Mouse (Mus musculus) heart, adult 2 months (tissue): ENCODE measurements at regions not wholly inside any gene's neighbourhood (a gene's known extent, or its start where the extent isn't known, plus 50 kb on each side); places are given as distances from the start of the nearest gene placed in this dataset.

Experiments used
- DNase-seq, 2 experiments: peaks; one replicate each; pipeline ENCODE4 v3.0.0; 2021
- H3K27ac ChIP-seq: fragments of 200-600 bp; 2 replicates; pipeline ENCODE4 v1.8.1; 2022
- H3K27me3 ChIP-seq: fragments of 200-500 bp; 2 replicates; pipeline ENCODE4 v1.6.1; 2012; ENCODE audit warnings: mild to moderate bottlenecking, low read length, inconsistent platforms, mixed read lengths; ENCODE audit not compliant: control insufficient read depth, insufficient read depth
- H3K36me3 ChIP-seq: fragments of 200-500 bp; 2 replicates; pipeline ENCODE4 v1.6.1; 2012; ENCODE audit warnings: low read length, inconsistent platforms; ENCODE audit not compliant: control insufficient read depth, insufficient read depth
- H3K4me1 ChIP-seq: fragments of 200-500 bp; 2 replicates; pipeline ENCODE4 v1.6.1; 2011; ENCODE audit warnings: low read length; ENCODE audit not compliant: control insufficient read depth, insufficient read depth
- H3K4me3 ChIP-seq: fragments of 200-600 bp; 2 replicates; pipeline ENCODE4 v1.8.1; 2022
- H3K79me2 ChIP-seq: fragments of 200-500 bp; replicated peaks from 2 replicates; pipeline ENCODE4 v1.6.1; 2012; ENCODE audit warnings: mild to moderate bottlenecking, inconsistent platforms, low read length, moderate library complexity, mixed read lengths; ENCODE audit not compliant: control insufficient read depth, insufficient read depth
- H3K9ac ChIP-seq: fragments of 200-500 bp; 2 replicates; pipeline ENCODE4 v1.6.1; 2012; ENCODE audit warnings: low read depth, mild to moderate bottlenecking, control low read depth, inconsistent platforms, low read length, mixed read lengths
- CTCF ChIP-seq: fragments of 200-600 bp; IDR thresholded peaks from 2 replicates; pipeline ENCODE4 v1.8.1; 2022; ENCODE audit warnings: antibody characterized with exemption, mild to moderate bottlenecking, moderate library complexity
- EP300 ChIP-seq: fragments of 200-500 bp; IDR thresholded peaks from 2 replicates; pipeline ENCODE4 v1.6.1; 2011; ENCODE audit warnings: low read depth, low read length, control low read depth; ENCODE audit not compliant: insufficient read depth
- POLR2A ChIP-seq: fragments of 200-500 bp; IDR thresholded peaks from 2 replicates; pipeline ENCODE4 v1.6.1; 2011; ENCODE audit warnings: mild to moderate bottlenecking, low read depth, low read length, control low read depth; ENCODE audit not compliant: insufficient read depth
- WGBS: fragments of 180-500 bp; shearing (Covaris S2); methylation state at CpG from one replicate; pipeline ENCODE4 v1.1.7; 2018; 5-methylcytosine and 5-hydroxymethylcytosine counted together
- intact Hi-C: fragments of 180-260 bp; cut with DNase I; formaldehyde crosslinking; loops from one replicate; pipeline ENCODE4 v1.15.1; 2025

DNA sequence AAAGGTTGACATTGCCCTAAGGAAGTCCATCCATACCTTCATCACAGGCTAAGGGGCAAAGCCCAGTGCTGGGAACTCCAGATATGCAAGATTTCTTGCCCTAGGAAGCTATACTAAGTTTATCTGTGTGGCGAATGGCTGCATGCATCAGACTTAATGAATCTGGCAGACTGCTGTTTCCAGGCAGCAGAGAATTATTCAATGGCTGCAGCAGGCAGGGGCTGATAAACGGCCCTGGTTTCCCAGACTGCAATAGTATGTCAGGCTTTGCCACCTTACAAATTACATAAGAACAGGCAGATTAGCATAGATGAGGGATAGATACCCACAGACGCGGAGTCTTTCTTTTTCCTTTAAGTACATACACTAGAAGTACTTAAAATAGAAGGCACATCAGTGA is 350.2 kb downstream of the Tmem114 start:
- WGBS, result 73% methylated on average over 4 of the region's 4 CpGs
- H3K9ac ChIP-seq, result no peak overlapping the region
- intact Hi-C loops, result no loop called here
- H3K27ac ChIP-seq, result no peak overlapping the region
- no peaks in the 10 kb centered on the region for H3K79me2 ChIP-seq
- no peak for TF ChIP-seq EP300
- DNase-seq, result no peak
- no peak overlapping the region for H3K4me3 ChIP-seq
- no peaks in the 10 kb centered on the region for H3K27me3 ChIP-seq
- H3K36me3 ChIP-seq, result no peaks in the 10 kb centered on the region
- peaks cover 2% of the 10 kb centered on the region; the same call in 1 of the 2 replicates for H3K4me1 ChIP-seq

DNA sequence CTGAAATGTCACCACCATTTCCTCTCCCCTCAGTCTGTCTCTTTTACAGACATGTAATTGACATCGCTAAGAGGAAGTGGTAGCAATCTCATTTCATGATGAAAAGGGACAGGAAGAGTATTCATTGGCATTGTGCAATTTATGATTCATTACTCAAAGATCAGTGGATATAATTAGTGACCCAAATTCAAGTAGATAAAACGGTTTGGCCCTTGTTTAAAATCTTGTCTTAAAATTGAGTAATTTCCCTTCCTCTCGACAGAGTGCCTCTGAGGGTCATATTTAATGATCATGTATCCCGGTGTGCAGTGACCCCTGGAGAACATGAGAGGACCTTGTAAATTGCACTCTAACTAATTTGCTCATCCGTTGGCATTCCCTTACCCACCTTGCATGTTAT is 371.0 kb downstream of the Tmem114 start:
- 61% methylated on average over 5 of the region's 5 CpGs for WGBS
- Histone ChIP-seq H3K36me3 (no peaks in the 10 kb centered on the region), H3K27me3 (no peaks in the 10 kb centered on the region), H3K9ac (no peak overlapping the region), H3K79me2 (no peaks in the 10 kb centered on the region), H3K27ac (no peak overlapping the region), H3K4me1 (no peaks in the 10 kb centered on the region), H3K4me3 (no peak overlapping the region)
- DNase-seq, result no peak
- intact Hi-C loops, result no loop called here
- TF ChIP-seq EP300 (no peak), CTCF (no peak), POLR2A (no peak)

DNA sequence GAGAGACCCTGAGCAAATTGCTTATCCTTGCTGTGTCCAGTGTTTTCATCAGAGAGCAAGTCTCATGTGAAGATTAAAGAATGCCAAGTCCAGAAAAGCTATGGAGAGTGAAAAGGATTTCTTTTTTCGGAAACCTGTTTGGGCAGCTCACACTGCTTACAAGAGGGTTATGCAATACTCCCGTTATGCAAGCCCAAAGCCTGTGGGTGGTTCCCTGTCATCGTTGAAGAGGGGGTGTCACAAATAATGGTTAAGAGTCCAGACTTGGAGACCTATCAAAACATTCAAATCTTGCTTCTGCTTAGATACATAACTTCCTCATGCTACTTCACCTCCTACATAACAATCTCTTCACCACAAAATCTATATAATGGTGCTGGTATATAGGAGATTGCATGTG is 416.0 kb downstream of the Tmem114 start:
- no peak for TF ChIP-seq POLR2A
- TF ChIP-seq EP300, result no peak
- no peak for TF ChIP-seq CTCF
- peak; percentile 22 to 25 for DNase-seq
- intact Hi-C loops, result no loop called here

DNA sequence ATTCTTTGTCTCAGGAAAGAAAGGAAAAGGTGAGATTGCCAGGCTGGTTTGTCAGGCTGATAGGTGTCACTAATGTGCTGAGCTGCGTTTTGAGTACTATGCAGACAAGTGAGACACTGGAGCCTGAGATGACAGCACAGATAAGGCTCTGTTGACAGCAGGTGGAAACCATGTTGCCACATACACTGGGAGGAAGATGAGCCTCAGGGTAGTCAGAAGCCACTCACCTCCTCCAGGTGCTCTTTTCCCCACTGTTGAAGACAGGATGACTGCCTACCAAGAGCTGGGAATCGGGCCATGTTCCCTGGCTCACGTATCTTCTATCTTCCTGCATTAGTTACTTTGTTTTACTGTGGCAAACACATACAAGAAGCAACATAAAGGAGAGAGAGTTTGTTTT is 418.3 kb downstream of the Tmem114 start:
- no peak overlapping the region for H3K27ac ChIP-seq
- WGBS, result 59% methylated on average over 3 of the region's 3 CpGs
- peaks cover 2% of the 10 kb centered on the region for H3K4me1 ChIP-seq
- no peak overlapping the region for H3K9ac ChIP-seq
- no peaks in the 10 kb centered on the region for H3K27me3 ChIP-seq
- no peak for DNase-seq
- TF ChIP-seq POLR2A, result no peak
- no peak for TF ChIP-seq EP300
- TF ChIP-seq CTCF, result no peak
- intact Hi-C loops, result no loop called here
- no peaks in the 10 kb centered on the region for H3K79me2 ChIP-seq
- H3K36me3 ChIP-seq, result no peaks in the 10 kb centered on the region
- H3K4me3 ChIP-seq, result no peak overlapping the region

More for the DNA sequence above, 416.0 kb downstream of the Tmem114 start:
- H3K79me2 ChIP-seq, result no peaks in the 10 kb centered on the region
- no peaks in the 10 kb centered on the region for H3K27me3 ChIP-seq
- 39% methylated on average over 3 of the region's 3 CpGs for WGBS
- no peak overlapping the region for H3K27ac ChIP-seq
- H3K36me3 ChIP-seq, result no peaks in the 10 kb centered on the region
- H3K4me3 ChIP-seq, result no peak overlapping the region
- H3K4me1 ChIP-seq, result peaks cover 2% of the 10 kb centered on the region
- no peak overlapping the region for H3K9ac ChIP-seq

DNA sequence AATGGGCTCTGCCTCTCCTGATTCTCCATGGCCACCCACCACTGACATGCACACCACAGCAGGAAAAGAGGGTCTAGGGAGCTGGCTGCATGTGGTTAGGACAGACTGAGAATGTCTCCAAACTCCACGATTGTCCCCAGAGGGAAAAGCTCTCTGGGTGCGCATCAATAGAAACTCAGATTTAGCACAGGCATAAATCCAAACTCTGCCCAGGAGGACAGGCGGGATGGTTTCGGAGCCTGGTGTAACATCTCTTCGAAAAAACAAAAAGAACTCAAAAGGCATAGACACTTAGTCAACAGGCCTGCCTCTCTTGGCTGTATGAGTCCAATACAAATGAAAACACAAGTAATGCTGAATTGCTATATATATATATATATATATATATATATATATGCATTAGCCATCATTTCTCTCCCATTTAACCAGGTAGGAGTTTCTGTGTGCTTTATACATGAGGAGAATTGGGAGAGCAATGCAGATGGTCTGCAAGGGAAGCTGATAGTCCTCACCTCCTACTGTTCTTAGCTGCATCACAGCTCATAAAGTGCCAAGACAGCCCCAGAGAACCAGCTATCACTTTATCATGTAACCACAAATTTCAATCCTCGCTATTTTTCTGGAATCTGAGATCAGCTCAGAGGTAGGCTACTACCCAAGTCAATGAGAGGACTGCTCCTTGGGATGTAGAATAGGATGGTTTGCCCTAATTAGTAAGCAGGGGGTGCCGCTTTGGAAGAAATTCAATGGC is 422.4 kb downstream of the Tmem114 start:
- no peak overlapping the region for H3K27ac ChIP-seq
- intact Hi-C loops, result no loop called here
- WGBS, result 87% methylated on average over 7 of the region's 7 CpGs
- no peaks in the 10 kb centered on the region for H3K36me3 ChIP-seq
- no peaks in the 10 kb centered on the region for H3K79me2 ChIP-seq
- TF ChIP-seq CTCF, result no peak
- TF ChIP-seq POLR2A, result no peak
- TF ChIP-seq EP300, result no peak
- H3K4me1 ChIP-seq, result no peaks in the 10 kb centered on the region
- no peak for DNase-seq
- no peak overlapping the region for H3K4me3 ChIP-seq
- no peaks in the 10 kb centered on the region for H3K27me3 ChIP-seq
- H3K9ac ChIP-seq, result no peak overlapping the region

DNA sequence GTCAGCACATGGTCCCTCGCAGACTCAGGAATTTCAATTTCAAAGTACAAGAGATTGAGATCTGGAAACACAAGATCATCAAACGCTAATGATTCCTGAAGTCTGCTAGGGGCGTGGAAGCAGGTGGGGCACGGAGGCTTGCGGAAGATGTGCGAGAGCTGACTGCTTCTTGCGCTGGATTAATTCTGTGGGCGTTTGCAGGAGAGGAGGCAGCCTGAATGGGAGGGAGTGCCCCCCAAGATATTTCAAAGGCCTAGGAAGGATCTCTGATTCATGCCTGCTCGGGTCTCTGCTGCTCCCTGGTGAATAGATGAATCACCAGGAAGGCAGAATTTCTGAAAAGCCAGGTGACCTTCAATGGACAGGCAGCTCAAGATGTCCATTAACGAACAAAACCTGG is 442.1 kb downstream of the Tmem114 start:
- no peaks in the 10 kb centered on the region for H3K79me2 ChIP-seq
- no peaks in the 10 kb centered on the region for H3K36me3 ChIP-seq
- no peak for TF ChIP-seq CTCF
- no peak for TF ChIP-seq EP300
- TF ChIP-seq POLR2A, result no peak
- H3K4me3 ChIP-seq, result no peak overlapping the region
- H3K27me3 ChIP-seq, result no peaks in the 10 kb centered on the region
- no peak for DNase-seq
- 57% methylated on average over 10 of the region's 10 CpGs for WGBS
- H3K27ac ChIP-seq, result no peak overlapping the region
- no peak overlapping the region for H3K9ac ChIP-seq
- intact Hi-C loops, result no loop called here
- no peaks in the 10 kb centered on the region for H3K4me1 ChIP-seq
